Mouse (Mus musculus) yolk sac, embryonic 10.5 days (tissue): Measurements from ENCODE around the gene Epha5.

Experiments
- DNase-seq: peaks from one replicate; pipeline ENCODE4 v3.0.0-alpha.2; 2017; ENCODE audit warnings: low spot score

Epha5 gene

DNA sequence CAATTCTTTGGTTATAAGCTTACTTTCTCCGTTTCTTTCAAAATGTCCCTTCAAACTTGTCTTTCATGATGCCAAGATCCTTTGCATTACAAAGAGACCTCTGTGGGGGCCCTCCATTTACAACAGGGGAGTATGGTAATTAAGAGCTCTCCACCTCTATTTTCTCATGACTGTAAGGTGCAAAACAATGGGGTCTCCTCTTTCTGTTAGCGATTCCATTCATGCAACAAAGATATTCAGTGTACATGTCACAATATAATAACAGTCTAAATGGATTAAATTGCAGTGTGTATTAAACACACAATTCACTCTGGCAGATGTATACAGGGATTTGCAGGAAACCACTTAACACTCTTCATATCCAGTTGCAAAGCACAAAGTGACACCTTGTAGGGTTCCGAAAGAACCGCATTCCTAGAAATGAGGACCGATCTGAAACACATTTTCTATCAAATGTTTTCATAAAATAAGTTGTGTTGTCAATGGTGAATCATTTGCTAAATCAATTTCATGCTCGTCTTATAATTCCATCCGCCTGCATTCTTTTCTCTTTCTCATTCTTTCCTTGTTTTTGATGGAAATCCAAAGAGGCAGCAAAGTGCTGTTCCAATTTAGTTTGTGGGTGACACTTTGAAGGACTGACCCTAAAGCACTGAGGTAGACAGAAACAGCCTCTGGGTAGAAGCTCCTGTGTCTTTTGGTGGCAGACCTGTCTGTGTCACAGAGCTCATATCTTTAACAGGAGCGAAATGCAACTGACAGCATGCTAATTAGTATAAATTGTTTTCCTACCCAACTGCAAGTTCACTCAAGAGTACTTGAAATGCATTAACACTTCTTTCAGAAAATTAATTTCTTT is 118.1 kb downstream of the Epha5 start:
- DNase-seq, result no peak

DNA sequence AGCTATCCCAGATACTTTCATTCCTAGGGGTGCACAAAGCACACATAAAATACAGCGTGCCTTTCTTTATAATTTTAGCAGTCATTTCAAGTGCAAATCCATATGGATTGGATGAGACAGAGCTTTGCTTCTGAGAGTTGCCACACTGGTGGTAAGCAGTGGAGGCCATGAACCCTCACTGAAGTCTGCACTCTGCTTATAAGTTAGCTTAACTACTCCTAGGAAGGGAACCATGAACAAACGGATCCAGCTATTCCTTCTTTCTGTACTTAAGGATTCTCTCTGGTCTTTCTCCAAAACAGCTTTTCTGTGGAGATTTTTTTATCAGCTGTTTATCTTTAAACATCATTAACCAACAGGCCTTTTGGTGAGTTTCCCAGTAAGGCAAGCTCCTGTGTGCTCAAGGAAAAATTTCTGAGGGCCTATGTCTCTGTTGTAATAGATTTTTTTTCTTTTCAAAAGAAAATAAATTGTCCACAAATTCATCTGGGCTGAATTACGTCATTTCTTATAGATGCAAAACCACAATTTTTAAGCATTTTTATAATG is 127.7 kb downstream of the Epha5 start:
- DNase-seq, result no peak

DNA sequence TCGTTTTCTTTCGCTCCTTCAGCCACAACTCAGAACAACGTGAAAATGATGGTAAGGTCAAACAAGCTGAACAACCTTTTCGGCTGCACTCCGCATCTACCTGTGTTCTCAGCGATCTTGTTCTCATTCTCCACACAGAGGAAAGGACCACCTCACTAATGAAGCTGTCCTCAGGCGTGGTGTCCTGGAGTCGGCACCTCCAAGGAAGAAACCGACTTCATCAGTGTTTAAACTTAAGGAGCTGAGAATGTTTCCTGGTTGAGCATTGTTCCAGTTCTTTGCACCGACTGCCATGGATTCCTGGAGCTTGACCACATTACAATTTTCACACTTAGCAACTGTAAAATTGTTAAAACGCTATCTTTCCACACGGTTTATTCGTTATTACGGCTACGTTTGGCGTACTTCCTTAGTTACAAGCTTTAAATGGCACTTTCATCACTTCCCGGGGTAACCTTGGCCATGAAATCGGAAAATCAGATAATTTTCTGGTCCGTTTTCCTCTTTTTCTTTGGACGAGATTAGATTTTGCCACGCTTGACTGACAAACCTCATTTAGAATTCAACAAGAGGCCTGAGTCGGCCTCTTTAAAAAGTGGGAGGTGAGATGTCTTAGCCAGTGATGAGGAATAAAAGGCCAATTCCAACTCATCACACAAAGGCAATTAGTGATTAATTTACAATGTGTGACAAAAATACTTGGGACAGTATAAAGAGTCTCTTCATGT is 135.7 kb downstream of the Epha5 start:
- DNase-seq, result no peak

DNA sequence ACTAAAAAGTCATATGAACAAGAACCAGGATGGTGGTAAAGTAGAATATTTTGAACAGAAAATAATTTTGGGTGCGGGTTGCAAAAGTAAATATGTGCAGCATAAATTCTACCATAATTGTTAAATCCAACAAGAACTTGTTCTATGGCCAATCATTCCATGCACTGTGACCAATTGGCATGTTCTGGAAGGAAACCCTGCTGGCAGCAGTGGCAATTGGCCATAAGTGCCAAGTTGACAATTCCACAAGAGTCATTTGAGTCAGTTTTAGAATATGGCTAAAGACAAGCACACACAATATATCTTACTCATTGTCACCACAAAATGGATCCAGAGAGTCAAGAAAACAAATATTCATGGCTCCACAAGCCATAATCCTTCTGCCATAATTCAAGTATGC is 140.2 kb downstream of the Epha5 start:
- no peak for DNase-seq

DNA sequence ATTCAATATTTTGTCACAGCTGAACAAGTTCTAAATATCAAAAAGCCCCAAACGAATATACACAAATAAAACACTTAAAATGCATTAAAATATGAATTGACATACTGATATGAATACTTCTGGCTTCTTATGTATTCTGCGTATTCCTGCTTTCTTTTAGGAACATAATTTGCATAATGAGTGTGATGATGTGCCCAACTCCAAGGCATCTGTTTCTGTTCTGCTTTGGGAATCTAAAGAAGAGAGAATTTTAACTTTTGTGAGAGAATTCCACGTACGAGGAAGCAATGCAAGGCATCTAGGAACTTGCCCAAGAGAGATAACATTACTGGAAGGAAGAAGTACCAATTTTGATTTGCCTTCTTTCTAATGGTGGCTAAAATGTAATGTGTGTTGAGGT is 151.8 kb downstream of the Epha5 start:
- no peak for DNase-seq

DNA sequence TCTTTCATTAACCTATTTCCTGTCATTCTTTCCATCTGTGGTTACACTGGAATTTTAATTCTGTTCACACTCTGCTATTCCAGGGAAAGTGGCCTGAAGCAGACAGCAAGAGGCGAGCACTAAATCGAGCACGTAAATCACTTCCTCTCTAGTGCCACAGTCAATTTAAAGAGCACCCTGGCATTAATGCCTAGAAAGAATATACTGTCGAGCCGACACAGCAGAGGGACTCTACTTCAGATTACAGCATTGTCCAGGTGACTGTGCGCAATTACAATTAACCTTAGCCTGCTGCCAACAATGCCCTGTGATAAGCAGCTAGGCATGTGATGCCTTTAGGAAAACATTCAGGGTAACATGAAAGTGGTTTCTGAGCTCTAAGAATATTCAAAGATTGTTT is 153.2 kb downstream of the Epha5 start:
- no peak for DNase-seq

DNA sequence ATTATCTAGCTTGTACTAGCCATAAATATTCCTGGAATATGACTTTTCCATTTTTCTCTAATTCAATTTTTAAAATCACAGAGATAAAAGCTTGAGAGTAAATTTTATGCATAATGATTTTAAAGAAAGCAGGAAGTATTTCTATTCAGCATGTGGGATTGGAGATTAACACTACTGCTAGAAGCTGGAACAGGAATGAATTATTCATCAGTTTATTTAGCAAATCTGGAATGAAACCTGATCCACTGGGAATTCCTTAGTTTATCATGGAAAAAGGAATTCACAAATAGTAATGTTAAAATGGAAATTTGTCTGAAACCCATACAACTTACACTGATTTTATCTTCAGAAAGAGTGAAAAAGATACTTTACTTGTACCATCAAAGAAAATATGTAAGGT is 187.2 kb downstream of the Epha5 start:
- DNase-seq, result no peak

DNA sequence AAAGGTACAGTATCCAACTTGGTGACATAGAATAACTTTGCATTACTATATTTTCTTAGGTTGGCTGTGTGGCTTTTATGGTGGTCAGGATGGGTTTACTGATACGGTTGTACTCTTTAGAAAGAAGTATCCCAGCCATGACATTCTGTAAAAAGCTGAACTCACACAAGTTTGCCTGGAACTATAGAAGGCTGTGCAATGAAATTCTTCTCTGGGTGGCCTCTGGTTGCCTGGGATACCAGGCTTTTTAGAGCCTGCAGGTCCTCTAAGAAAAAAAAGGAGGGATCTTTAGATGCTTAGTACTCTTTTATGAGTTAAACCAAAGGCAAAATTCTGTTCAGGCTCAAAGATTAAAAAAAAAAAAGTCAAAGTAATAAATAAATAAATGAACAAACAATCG is 208.6 kb downstream of the Epha5 start:
- DNase-seq, result no peak

DNA sequence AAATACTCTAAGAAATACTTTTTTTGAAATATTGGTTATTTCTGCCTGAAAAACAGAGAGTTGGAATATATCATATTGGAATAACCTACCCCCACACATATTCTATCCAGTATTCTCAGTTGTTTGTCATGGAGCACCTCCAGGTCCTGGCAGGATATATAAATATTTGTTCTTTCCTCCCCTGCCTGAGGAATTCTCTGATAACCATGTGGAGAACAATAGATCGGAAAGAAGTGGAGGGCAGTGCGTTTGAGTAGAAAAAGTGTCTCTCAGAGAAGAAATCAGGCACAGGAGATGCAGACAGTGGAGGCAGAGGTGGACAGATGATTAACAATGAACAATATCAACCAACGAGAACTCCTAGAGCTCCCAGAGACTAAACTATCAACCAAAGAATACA is 223.8 kb downstream of the Epha5 start:
- no peak for DNase-seq

DNA sequence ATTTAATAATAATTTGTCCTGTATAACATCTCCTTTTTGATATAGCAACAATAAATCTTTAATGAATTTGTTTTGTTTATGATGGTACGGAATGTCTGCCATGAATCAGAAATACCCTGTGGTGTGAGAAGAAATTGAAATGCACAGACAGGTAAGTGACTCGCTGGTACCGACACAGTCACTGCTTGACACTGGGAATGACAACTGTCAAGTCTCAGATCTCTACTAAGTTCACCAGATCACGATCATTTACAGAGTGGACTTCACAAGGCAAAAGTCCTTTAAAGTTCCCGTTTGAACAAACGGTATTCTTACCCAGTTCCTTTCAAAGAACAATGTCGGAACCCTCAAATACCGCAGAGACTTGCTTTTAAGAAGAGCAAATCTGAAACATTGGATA is 233.0 kb downstream of the Epha5 start:
- no peak for DNase-seq

DNA sequence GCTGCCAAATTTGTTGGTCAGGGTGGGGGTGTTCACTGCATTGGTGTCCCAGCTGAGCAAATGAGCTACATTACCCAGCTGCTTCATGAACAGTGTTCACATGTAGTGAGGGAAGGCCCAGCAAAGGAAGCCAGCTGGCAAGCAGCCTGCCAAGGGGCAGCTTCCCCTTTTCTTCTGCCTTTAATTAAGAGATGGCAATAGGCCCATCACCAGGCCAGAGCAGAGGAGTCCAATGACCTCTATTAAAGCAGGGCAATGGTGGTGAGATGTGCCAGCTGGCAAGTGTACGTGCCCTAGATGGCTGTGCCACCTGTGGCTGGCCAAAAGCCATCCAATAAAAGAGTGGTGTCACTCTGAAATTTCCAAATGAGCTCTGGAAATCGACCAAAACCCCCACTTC is 264.1 kb downstream of the Epha5 start:
- DNase-seq, result no peak

DNA sequence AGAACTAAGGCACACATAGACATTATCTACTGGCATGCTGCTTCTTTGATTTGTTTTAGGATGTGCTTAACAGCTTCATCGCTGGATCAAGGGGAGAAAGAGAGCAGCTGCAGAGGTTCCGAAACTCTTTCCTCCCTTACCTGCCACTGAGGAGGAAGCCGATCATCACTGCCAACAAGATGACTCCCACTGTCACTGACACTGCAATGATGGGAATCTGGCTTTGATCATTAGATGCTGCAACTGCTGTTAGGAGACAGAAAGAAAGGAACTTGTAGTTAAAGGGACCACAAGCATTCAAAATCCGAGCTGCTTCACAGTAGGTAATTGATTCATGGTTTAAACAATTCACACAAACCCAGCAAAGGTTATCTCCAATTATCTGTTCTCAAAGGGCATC is 275.0 kb downstream of the Epha5 start:
- no peak for DNase-seq

DNA sequence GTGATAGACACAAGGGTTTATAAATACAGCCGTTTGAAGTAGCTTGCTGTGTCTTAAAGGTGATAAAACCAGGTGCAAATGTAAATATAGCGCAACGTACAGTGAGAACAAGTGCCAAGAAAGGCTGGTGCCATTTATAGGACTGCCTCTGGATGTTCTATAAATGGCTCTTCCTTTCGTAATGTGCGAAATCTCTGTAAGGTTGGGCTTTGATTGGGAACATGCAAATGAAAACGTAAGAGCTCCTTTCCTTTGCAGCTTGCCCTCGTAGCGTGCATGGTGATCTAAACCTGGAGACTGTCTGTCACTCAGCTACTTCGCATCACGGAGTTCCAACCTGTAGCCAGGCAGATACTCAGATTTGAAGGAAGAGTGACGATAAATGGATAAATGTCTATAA is 321.2 kb downstream of the Epha5 start:
- DNase-seq, result no peak

DNA sequence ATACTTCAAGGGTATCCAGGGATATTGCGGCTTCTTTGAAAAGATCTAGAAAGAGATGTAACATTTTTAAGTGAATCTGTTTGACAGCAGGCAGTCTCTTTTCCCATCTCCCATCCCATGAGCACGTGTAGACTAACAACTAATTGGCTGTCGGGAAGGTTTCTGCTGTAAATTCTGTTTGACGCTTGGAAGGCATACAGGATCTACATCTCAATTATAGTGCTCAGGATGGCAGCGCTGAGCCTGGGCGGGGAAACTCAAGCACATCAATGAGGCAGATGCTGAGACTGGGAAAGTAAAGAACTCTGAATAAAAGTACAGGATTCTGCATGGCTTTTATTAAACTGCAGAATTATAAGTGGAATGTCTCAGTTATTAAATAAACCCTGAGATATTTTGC is 335.9 kb downstream of the Epha5 start:
- DNase-seq, result no peak

DNA sequence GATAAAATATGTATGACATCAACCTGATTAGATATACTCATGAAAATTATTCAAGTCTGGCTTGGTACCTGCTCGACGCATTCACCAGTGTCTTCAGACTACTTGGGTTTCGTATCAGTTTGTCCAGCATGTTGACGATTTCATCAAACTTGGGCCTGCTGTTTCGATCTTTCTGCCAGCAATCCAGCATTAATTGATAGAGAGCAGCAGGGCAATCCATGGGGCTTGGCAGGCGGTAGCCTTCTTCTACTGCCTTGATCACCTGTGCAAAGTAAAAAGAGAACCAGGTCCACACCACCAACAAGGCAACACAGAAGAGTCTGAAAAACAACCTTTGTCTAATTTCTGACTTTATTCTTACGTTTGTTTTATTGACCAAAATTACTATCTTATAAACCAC is 346.2 kb downstream of the Epha5 start:
- DNase-seq, result no peak

DNA sequence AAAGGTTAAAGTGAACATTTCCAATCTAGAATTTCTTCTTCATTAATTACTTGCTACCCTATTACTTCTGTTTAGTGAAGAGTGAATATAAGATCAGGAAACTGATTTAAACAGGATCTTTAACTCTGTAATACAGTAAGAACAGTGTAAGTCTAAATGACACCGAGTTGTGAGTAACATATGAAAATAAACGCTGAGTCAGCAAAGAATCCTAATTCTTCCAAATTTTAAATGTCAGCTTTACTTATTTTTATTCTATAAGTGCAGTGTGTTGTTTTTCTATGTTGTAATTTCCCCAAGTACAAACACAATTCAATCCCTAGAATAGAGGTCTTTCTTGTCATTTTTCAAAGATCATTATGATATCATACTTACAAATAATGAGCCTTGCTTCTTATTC is 363.3 kb downstream of the Epha5 start:
- no peak for DNase-seq

DNA sequence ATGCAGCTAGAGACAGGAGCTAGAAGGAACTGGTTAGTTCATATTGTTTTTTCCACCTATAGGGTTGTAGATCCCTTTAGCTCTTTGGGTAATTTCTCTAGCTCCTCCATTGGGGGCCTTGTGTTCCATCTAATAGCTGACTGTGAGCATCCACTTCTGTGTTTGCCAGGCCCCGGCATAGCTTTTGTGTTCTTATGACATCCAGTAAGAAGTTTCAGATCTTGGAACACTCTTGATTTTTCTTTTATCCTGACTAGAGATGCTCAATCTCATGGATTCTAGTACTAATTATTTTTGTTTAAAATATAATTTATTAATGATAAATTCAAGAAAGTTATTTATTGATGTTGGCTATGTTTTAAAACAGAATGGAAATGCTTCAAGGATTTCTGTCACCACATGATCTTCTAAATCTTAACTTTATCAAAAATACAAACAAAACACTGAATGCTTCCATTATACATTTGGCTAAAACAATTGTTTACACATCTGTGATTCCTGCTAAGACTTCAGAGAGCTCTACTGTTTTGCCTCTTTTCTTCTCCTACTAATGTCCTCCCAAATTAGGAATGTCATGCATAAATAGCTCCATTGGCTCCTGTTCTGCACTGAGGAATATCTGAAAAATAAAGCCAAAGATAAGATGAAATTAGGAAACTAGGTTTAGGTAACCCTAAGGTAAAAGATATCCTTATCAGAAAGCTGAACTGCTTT is 379.8 kb downstream of the Epha5 start:
- no peak for DNase-seq
